Mouse (Mus musculus) kidney, adult 2 months (tissue): ENCODE measurements at regions not wholly inside any gene's neighbourhood (a gene's known extent, or its start where the extent isn't known, plus 50 kb on each side); places are given as distances from the start of the nearest gene placed in this dataset.
A peak's percentile ranks its signal among the peaks of the same experiment; 100 is the strongest.

ENCODE experiments used
- DNase-seq: peaks from one replicate; pipeline ENCODE4 v3.0.0; 2021
- H3K27ac ChIP-seq: fragments of 200-500 bp; 2 replicates; pipeline ENCODE4 v1.5.1; 2012; ENCODE audit warnings: low read depth, low read length, control low read depth, inconsistent platforms; ENCODE audit not compliant: insufficient read depth
- H3K27me3 ChIP-seq: fragments of 200-500 bp; replicated peaks from 2 replicates; pipeline ENCODE4 v1.6.1; 2012; ENCODE audit warnings: mild to moderate bottlenecking, moderate library complexity, low read length, inconsistent platforms; ENCODE audit not compliant: control insufficient read depth, insufficient read depth
- H3K36me3 ChIP-seq: fragments of 200-500 bp; 2 replicates; pipeline ENCODE4 v1.6.1; 2012; ENCODE audit warnings: mild to moderate bottlenecking, moderate library complexity, low read length, inconsistent platforms; ENCODE audit not compliant: control insufficient read depth, insufficient read depth
- H3K4me1 ChIP-seq: fragments of 200-500 bp; 2 replicates; pipeline ENCODE4 v1.6.1; 2011; ENCODE audit warnings: low read length; ENCODE audit not compliant: control insufficient read depth, insufficient read depth
- H3K4me3 ChIP-seq: fragments of 200-500 bp; 2 replicates; pipeline ENCODE4 v1.5.1; 2011; ENCODE audit warnings: mild to moderate bottlenecking, low read depth, low read length, control low read depth; ENCODE audit not compliant: insufficient read depth
- CTCF ChIP-seq: fragments of 200-500 bp; conservative IDR thresholded peaks from 2 replicates; pipeline ENCODE4 v1.5.1; 2011; ENCODE audit warnings: low read depth, mild to moderate bottlenecking, control low read depth, low read length, moderate library complexity, mixed read lengths; ENCODE audit not compliant: insufficient read depth, insufficient read length
- POLR2A ChIP-seq: fragments of 200-500 bp; IDR thresholded peaks from one replicate; pipeline ENCODE4 v1.6.1; 2011; ENCODE audit warnings: low read depth, low read length, control low read depth
- WGBS: fragments of 180-500 bp; shearing (Covaris S2); methylation state at CpG from one replicate; pipeline ENCODE4 v1.1.7; 2018; 5-methylcytosine and 5-hydroxymethylcytosine counted together

- TF ChIP-seq CTCF (no peak), POLR2A (no peak)
Measured at GRCm38 (mm10) chr13:115329000-115329960, 227.5 kb upstream of the Itga1 start.

GRCm38 (mm10) chr13:115326294-115326693, 224.5 kb upstream of the Itga1 start:
- Histone ChIP-seq H3K4me3 (no peak overlapping the region), H3K36me3 (no peaks in the 10 kb centered on the region), H3K27me3 (no peaks in the 10 kb centered on the region), H3K27ac (no peak overlapping the region), H3K4me1 (no peaks in the 10 kb centered on the region)
- DNase-seq, result no peak
- TF ChIP-seq POLR2A (no peak), CTCF (no peak)
- WGBS, result 87% methylated on average over 2 of the region's 2 CpGs

More at GRCm38 (mm10) chr13:115329000-115329960, 227.5 kb upstream of the Itga1 start:
- DNase-seq, result no peak
- 79% methylated on average over 9 of the region's 9 CpGs for WGBS
- Histone ChIP-seq H3K36me3 (no peaks in the 10 kb centered on the region), H3K4me1 (no peaks in the 10 kb centered on the region), H3K4me3 (no peak overlapping the region), H3K27me3 (no peaks in the 10 kb centered on the region), H3K27ac (no peak overlapping the region)

GRCm38 (mm10) chr13:115316681-115317080, 214.9 kb upstream of the Itga1 start:
- 87% methylated on average over 3 of the region's 3 CpGs for WGBS
- no peak for DNase-seq
- H3K36me3 ChIP-seq, result no peaks in the 10 kb centered on the region
- H3K27ac ChIP-seq, result no peak overlapping the region
- TF ChIP-seq POLR2A (no peak), CTCF (no peak)
- H3K27me3 ChIP-seq, result no peaks in the 10 kb centered on the region
- no peaks in the 10 kb centered on the region for H3K4me1 ChIP-seq
- no peak overlapping the region for H3K4me3 ChIP-seq

DNA sequence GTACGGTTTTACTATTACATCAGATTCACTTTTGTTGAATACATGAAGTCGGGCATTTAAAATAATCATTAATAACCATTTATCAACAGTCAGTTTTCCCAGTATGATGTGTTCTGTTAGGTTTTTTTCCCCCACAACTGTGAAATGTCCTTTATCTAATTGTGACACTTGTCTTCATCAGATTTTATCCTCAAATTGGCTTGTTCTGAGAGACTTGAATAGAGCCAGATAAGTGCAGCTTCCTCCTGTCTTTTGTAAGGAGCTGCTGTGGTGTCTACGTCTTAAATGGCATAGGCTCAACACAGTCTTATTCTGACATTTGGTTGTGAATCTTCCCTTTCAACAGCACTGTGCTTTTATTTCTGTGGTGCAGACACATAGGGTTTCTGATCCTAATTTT, 206.8 kb upstream of the Itga1 start:
- no peak for TF ChIP-seq CTCF
- TF ChIP-seq POLR2A, result no peak
- Histone ChIP-seq H3K27ac (no peak overlapping the region), H3K27me3 (no peaks in the 10 kb centered on the region), H3K36me3 (no peaks in the 10 kb centered on the region), H3K4me1 (no peaks in the 10 kb centered on the region), H3K4me3 (no peak overlapping the region)
- no peak for DNase-seq
- WGBS, result 77% methylated on average over 3 of the region's 3 CpGs

- WGBS, result 40% methylated on average over 3 of the region's 3 CpGs
- TF ChIP-seq CTCF, result no peak
- TF ChIP-seq POLR2A, result no peak
- Histone ChIP-seq H3K27ac (no peak overlapping the region), H3K27me3 (no peaks in the 10 kb centered on the region), H3K4me1 (no peaks in the 10 kb centered on the region), H3K36me3 (no peaks in the 10 kb centered on the region), H3K4me3 (no peak overlapping the region)
- peak; percentile 14 for DNase-seq
Measured at GRCm38 (mm10) chr13:115287371-115287770, 185.6 kb upstream of the Itga1 start.

- Histone ChIP-seq H3K36me3 (no peaks in the 10 kb centered on the region), H3K27me3 (no peaks in the 10 kb centered on the region; the same call in 1 of the 2 replicates), H3K4me3 (no peak overlapping the region), H3K4me1 (no peaks in the 10 kb centered on the region), H3K27ac (no peak overlapping the region)
- WGBS, result 65% methylated on average over 6 of the region's 6 CpGs
- TF ChIP-seq CTCF, result no peak
- no peak for DNase-seq
Measured at GRCm38 (mm10) chr13:115266164-115266563, 164.4 kb upstream of the Itga1 start.

GRCm38 (mm10) chr13:115257345-115257744, 155.6 kb upstream of the Itga1 start:
- Histone ChIP-seq H3K4me3 (no peak overlapping the region), H3K4me1 (no peaks in the 10 kb centered on the region), H3K27me3 (no peaks in the 10 kb centered on the region), H3K36me3 (no peaks in the 10 kb centered on the region), H3K27ac (no peak overlapping the region)
- TF ChIP-seq POLR2A (no peak), CTCF (no peak)
- no peak for DNase-seq
- WGBS, result 67% methylated on average over 2 of the region's 2 CpGs
